Mouse (Mus musculus) spleen, adult 18-20 months (tissue): ENCODE results near the gene Chm.
"Not testable (repeated sequence)": the region's sequence is repeated elsewhere in the genome, so short reads cannot be mapped to it uniquely, and the experiment has no call there.

Experiments used
- DNase-seq, 2 experiments: peaks; one replicate each; pipeline ENCODE4 v3.0.0; 2022; ENCODE audit warnings: mixed read lengths in 2 of 2

Chm gene

DNA sequence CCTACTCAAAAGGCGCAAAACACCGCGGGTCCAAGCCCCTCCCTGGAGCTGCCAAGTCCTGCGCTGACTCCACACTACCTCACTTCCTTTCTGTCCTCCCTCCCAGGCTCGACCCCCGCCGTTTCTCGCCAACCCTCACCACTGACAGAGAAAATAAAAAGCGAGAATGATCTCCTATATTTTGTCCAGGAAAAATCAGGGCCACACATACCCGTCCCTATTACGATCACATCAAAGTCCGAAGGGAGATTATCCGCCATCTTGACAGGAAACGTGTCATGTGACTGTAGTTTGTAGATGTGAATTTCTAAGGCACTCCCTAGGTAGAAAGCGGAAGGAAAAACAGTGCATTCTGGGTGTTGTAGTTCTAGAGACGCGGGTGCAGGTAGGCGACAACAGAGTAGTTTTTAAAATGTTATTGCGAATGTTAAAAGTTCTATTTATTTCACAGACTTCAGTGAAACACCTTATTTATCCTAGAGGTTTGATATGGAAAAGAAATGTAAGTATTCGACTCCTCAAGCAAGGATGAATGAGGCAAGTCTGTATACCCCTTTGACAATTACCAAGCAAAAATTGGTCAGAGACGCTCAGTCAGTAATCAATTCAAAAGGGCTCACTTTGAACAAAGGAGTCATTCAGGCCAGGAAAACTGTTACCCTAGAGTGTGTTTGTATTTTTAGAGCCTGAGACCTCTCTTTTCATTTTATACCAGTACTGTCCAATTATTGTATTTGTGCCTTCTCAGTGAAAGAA is at the start of gene Chm:
Gene Chm (minus strand): TSS at position 288 of the 756 bp plus-strand sequence.
- peak; percentile 15 to 20 for DNase-seq

DNA sequence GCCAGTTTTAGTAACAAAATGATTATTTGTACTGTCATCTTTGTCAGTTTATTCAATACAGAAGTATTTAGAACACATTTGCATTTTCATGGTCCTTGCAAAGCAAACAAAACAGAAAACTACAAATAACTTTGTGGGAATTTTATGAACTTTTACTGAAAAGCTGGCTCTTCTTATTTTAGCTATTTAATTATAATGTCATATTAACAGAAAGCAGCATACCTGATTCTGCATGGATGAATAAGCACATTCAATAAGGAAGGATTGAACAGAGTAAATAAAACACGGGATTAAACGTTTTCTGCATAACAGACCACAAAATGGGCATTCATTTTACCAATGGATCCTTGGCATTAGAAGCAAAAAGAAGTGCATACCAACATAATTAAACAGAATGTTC is 8.6 kb upstream of the Chm start:
- no peak for DNase-seq

DNA sequence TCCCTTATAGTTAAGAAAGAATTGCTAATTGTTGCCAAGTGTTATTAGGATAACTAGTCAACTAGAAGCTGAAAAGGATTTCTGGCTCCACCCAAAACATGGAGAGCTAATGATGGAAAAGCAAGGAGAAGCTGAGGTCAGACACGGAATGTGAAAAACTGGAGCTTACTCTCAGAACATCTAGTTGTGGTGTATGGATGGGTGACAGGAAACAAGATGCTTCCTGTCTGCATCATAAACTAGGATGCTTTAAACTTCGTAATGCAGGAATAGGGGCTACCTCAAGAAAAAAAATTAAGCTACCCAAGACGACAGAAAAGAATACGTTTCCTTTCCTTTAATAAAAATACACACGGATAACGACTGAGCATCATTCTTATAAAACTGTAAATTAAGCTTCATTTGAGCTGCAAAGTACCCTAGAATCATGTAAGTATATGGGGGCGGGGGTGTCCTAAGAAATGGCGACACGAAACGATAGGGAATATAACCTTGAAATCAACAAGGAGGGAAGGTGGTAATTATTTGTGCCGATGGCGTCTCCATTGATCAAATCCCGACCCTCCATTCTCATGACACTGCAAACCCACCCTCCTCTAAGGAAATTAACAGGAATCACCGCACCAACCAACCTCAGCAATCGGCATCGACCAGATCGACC is 618 bp downstream of the Chm start:
- DNase-seq = no peak

DNA sequence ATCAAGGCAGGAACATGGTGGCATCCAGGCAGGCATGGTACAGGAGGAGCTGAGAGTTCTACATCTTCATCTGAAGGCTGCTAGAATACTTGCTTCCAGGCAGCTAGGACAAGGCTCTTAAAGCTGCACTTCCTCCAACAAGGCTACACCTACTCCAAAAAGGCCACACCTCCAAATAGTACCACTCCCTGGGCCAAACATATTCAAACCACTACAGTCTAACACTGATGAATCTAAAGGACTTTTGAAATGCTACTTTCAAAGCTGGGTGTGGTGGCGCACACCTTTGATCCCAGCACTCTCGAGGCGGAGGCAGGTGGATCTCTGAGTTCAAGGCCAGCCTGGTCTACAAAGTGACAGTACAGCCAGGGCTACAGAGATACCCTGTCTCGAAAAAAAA is 4.5 kb downstream of the Chm start:
- DNase-seq = not testable (repeated sequence)

DNA sequence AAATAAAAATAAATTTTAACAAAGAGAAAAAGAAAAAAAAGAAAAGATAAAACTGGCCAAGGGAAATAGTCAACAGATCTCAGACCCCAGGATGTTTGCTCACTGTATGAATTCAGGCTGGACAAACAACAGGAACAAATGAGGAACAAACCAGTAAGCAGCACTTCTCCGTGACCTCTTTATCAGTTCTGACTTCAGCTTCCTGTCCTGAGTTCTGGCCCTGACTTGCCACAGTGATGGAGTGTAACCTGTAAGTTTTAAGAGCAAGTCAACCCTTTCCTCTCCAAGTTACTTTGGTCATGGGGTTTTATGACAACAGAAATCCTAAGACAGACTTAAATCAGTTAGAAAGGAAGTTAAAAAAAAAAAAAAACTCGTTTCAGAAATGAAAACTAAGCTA is 12.6 kb downstream of the Chm start:
- DNase-seq = no peak

DNA sequence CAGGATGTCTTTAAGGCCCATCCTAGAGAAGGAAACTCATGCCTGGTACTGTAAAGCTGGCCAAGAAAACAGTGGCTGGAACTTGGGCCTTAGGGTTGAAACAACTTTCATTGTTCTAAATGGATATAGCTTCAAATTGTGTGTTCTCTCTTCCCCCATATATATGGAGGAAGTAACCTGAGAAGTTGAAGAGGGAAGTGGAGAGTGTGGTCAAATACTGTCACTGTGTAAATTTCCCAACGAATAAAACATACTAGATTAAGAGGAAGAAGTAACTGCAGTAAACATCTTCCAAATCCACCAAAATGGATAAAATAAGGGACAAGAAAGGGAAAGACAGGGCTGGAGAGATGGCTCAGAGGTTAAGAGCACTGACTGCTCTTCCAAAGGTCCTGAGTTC is 13.0 kb downstream of the Chm start:
- no peak for DNase-seq

DNA sequence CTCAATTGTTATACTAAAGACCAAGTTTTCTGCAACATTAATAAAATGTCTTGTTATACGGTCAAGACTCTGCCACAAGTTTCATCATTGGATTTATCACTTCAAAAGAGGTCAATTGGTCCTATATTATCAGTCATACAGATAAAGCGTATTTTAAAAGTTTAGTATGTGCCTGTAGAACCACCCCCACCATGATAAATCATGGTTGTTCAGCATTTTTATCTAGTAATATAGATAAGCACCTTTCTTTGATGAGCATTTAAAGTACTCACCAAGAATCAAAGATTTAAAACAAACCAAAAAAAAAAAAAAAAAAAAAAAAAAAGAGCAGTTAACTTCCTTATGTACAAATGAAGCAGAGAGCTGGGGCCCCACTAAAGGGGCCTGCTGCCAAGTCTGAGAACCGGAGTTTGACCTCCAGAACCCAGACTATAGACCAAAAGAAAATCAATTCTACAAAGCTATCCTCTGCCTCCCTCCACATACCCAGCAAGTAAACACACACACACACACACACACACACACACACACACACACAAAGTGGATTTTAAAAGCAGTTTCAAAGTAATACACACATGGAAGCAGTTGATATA is 25.0 kb downstream of the Chm start:
- DNase-seq = no peak

DNA sequence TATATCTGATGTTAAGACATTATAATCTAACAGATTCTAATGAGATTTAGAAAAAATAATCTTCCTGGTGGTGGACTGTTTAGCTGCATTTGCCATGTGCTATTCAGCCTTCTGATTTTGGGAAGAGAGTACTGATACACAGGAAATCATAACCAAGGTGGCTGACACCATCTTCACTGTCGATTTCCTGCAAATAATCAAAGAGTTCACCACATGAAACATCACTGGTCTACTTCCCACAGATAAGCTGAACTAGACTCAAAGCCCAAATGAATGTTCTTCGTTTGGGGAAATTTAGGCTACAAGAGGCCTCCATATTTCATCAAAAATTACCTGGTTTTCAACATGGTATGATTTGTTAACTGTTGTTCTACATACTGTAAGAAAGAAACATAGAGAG is 101.1 kb downstream of the Chm start:
- DNase-seq = no peak

DNA sequence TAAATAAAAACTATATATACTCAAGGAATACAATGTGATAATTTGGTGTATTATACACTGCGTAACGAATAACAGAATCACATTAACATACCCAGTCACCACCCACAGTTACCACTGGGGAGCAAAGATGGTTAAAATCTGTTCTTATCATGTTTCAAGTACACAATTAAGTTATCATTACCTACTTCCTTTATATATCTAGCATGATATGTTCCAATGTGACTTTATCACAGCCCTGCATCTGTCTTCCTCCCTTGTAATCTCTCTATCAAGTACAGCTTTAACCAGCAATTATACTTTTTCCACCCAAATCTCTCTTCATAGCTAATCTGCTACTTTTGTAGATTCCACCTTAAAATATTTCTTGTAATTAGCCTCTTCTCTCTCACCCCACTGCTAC is 109.3 kb downstream of the Chm start:
- DNase-seq = no peak

DNA sequence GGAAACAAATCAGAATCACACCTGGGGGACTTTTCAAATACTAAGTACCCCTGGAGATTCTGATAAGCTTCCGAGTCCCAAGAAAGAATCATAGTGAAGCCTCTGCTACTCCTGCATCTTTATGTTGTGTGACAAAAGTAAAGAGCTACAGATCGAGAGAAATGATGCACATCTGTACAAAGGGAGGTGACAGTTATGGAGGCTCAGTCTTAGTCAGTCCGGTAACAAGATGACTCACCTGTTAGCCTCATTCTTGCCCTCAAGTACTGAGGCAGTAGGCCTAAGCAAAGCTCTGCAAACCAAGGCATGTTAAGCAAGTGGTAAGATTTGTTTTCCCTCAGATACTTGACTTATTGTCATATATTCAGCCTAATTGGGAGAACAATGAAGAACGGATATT is 110.5 kb downstream of the Chm start:
- no peak for DNase-seq

DNA sequence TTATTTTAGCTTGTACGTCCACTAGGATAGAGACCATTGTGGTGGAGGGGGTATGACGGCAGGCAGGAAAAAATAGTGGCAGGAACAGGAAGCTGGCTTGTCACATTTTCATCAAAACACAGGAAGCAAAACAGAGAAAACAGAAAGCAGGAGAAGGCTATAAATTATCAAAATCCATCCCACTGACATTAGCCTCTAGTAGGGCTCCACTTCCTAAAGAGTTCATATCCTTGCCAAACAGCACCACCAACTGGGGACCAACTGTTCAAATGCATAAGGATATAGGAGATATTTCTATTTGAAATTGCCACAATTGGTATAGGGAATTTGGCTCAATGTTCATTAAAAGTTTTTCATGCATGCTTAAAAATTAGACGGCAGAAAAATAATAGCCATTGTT is 181.7 kb downstream of the Chm start:
- DNase-seq = no peak

DNA sequence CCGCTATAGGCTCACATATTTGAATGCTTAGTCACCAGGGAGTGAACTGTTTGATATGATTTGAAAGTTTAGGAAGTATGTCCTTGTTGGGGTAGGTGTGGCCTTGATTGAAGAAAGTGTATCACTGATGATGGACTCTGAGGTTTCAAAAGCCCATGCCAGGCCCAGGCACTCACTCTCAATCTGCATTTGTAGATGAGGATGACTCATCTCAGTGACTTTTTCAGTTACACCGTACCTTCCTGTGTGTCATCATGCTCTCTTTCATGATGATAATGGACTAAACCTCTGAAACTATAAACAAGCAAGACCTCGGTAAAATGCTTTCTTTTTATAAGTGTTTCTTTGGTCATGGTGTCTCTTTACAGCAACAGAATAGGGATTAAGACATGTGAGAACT is 183.1 kb downstream of the Chm start:
- no peak for DNase-seq
